Mouse (Mus musculus) embryo, embryonic 10.5 days (tissue): Measurements from ENCODE around the gene Capza2.

Experiments
- DNase-seq: peaks from one replicate; pipeline ENCODE4 v3.0.0-alpha.2; 2015; ENCODE audit warnings: low spot score

Capza2 gene

DNA sequence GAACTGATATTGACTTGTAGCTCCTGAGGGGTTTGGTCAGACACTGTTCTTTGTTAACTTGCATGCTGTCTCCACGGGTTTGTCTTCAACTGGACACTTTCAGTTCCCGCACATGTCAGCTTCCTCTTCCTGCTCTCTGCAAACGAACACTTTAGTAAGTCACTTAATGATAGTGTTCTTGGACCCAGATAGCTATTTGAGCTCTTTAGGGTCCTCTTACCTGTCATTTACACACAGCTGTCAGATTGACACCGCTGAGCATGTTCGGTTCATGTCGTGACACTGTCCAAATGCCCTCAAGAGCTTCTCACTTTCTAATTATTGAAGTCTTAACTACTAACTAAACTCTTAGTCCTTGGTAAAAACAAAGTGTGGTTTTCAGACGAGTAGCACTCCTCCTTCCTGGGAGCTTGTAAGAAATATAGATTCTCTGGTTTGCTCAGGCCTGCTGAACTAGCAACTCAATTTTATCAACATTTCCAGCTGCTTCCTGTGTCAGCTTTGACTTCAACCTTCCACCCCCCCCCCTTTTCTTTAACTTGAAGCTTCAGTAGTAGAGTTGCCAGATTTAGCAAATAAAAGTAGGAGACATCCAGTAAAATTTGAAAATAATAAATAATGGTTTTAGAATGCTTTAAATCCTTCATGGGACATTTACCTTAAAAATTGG lies at the start of gene Capza2:
Capza2 (plus strand) TSS at position 620 of the 670 bp plus-strand sequence.
- DNase-seq = no peak

GRCm38 (mm10) chr6:17589049-17589952 lies 46.7 kb upstream of the Capza2 start:
- peak; percentile 86 for DNase-seq

- DNase-seq = no peak
Measured at GRCm38 (mm10) chr6:17589953-17590627, 45.9 kb upstream of the Capza2 start.

GRCm38 (mm10) chr6:17593971-17594370 lies 42.1 kb upstream of the Capza2 start:
- no peak for DNase-seq

GRCm38 (mm10) chr6:17595712-17596462 lies 40.1 kb upstream of the Capza2 start:
- no peak for DNase-seq

DNA sequence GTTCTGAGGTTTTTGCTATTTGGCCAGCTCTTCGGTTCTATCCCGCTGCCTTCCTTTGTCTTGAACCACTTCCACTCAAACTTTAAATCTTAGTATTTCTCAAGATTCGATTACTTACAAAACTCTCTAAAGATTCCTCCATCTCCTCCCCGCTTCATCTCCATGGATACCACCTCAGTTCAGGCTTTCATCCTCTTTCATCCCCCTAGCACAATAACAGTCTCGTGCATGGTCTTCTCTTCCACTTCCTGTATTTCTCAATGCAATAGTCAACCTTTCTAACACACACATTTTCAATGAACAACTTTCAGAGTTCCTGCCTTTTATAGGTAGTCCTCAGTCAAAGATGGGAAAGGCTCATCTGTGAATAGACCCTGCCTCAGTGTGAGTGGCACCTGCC lies 36.7 kb upstream of the Capza2 start:
- no peak for DNase-seq

DNA sequence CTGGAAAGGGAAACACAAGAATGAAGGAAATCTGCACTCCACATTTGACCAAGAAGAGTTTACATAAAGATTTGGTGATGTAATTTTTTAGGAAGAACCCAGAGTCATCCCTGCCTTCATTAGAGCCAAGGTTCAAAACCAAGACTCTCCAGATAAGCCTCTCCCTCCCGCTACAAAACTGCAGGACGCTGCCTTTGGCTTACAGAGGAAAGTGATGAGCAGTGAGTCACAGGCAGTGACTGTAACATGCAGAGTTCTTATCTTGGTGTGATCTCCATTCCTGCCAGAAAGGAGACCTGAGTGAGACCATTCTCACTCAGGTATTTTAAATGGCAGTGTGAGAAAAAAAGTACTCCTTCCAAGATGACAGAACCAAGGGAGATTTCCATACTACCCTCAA lies 34.5 kb upstream of the Capza2 start:
- DNase-seq = no peak

GRCm38 (mm10) chr6:17606915-17607314 lies 29.1 kb upstream of the Capza2 start:
- no peak for DNase-seq

DNA sequence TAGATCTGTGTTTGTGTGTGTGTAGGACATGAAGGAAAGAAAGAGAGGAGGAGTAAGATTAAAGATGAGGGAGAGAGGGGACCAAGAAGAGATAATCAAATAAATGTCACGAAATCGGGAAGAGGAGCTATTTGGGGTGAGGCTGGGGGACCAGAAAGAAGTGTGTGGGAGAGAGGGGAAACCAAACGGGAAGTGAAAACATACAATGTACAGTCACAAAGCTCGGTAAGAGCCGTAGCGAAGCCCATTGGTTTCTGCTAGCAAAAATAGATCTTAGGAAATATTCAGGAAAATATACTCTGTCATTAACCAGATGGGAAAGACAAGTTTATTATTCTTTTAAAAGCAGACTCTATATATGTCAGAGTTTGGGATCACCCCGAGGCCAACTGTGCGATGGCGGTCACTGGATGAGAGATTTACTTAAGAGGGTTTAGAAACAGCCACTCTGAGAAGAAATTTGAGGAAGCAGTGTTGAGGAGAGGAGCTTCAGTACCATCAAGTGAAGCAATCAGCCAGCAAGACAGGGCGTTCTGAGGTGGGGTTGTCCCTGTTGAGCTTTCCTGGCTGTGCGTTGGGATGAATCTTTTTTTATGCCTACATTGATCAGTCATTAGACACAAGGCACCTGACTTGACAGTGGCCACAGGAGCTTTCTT lies 24.6 kb upstream of the Capza2 start:
- no peak for DNase-seq

DNA sequence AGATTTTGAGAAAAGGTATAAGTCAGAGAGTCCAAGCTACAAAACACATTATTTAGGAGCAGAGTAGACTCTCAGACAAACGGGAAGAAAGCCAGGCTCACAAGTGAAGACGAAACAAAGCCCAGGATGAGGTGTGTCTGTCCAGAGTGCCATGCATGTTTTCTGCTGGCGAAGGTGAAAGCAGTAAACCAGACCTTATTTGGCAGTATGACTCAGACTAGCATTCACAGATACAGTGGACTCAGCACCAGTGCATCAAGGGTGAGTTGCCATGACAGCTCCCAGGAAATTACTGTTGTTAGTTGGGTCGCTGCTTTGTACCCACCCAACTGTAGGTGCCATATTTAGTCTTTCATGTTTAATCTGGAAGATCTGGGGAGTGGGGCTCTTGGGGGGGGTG lies 23.4 kb upstream of the Capza2 start:
- no peak for DNase-seq

DNA sequence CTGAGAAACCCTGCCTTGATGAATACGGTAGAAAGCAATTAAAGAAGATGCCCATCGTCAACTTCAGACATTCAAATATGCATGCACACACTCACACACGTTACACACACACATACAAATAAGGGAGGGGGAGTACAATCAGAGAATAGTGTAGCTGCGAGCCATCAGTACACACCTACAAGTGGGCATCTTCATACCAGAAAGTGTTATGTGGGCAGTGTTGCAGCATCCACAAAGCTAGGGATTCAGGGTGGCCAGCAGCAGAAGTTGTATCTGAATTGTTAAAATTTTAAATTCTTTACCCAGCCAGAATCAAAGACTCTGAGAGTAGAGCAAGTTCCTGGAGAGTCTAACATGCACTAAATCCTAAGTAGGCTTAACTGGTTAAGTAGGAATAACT lies 15.2 kb upstream of the Capza2 start:
- no peak for DNase-seq

DNA sequence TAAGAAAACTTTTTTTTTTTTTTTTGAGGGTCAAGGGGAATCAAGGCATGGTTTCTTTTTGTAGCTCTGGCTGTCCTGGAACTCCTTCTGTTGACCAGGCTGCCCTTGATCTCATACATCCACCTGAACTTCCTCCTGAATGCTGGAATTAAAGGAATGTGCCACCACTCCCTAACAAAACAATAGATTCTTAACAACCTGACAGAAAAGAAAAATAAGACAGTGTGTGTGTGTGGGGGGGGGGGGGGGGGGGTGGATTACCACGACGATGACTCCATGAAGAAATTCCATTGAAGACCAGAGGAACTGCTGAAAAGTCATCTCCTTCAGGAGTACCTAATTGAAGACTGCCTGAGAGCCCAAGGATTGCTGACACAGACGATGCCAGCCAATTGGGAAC lies 14.6 kb upstream of the Capza2 start:
- no peak for DNase-seq

GRCm38 (mm10) chr6:17628701-17629455 lies 7.2 kb upstream of the Capza2 start:
- DNase-seq = no peak

GRCm38 (mm10) chr6:17629756-17630155 lies 6.3 kb upstream of the Capza2 start:
- DNase-seq = no peak

DNA sequence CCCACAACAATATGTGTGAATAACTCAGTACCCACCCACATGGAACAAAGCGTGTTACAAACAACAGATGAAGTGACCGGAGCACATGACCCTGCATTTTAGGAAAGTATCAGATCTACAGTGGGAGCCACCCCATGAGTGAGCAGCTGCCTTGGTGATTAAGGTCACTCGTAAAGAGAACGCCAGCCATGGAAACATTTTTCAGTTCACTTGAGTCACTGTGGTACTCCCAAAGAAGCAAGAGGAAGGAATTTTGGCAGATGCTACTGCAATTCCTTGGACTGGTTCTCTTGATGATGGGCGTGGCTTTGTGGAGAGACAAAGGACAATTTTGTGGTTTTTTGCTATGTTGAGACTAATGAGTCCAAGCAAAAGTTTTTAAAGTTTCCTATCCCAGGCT lies 4.4 kb upstream of the Capza2 start:
- DNase-seq = no peak

- DNase-seq = no peak
Measured at GRCm38 (mm10) chr6:17633819-17634218, 2.2 kb upstream of the Capza2 start.

GRCm38 (mm10) chr6:17634992-17635391 lies 1.0 kb upstream of the Capza2 start:
- DNase-seq = no peak

GRCm38 (mm10) chr6:17636764-17637170 lies 733 bp downstream of the Capza2 start:
- DNase-seq = peak; percentile 94

DNA sequence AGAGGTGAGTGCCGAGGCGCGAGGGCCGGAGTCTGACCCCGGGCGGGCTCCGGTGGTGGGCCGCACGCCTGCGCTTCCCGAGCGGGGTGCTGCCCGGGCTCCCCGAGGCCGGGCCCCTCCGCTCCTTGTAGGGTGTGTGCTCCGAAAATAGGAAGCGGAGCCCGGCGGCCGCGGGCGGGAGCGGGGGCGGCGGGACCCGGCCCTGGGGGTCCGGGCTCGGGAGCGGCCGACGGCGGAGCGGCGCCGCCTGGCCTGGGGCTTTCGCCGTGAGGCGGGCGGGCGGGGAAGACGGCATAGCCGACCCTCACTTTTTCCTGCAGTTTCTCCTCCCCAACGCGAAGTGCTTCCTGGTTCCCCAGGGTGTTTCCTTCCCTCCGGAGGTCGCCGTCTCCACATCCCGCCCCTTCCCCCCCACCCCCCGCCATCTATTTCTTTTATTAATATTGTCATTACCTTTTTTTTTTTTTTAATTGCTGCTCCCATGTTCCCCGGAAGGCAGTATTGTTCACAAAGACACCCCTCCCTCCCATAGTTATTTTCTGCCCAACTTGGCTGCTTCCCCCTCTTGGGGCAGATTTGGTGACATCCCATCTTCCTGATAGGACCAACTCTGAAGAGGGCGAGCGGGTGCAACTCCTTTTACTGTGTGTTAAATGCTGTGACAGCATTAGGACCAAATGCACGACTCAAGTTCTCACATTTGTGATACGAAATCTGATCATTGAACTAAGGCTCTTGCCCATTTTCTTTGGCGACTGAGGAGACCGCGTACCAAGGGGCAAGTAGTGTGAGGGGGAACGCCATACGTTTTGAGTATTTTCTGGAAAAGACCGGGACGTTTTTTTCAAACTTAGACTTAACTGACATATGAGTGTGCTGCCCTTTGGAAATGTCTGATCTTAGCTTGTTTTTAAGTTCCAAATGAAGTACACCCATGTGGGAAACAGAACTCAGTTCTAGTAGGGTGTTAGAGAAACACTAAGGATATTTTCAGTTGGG lies 1.5 kb downstream of the Capza2 start:
- peak; percentile 63 for DNase-seq

DNA sequence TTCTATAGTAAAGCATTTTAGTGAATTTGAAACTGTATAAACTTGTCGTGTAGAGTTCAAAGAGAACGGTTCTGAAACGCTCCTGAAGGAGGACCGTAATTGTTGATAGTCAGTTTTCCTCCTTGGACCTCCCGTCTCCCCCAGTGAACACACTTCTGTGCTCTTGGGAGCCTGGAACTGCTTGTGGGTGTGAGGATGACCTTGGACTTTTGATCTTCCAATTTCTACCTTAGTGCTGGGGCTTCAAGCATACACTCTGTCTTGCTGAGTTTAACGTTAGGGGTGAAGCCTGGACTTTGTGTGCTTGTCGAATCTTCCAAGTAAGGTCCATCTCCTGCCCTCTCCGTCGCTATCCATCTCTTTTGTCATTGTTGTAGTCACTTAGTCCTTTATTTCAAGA lies 4.0 kb downstream of the Capza2 start:
- no peak for DNase-seq
